Mouse (Mus musculus): ENCODE measurements around the gene Clca3a1.

DNA sequence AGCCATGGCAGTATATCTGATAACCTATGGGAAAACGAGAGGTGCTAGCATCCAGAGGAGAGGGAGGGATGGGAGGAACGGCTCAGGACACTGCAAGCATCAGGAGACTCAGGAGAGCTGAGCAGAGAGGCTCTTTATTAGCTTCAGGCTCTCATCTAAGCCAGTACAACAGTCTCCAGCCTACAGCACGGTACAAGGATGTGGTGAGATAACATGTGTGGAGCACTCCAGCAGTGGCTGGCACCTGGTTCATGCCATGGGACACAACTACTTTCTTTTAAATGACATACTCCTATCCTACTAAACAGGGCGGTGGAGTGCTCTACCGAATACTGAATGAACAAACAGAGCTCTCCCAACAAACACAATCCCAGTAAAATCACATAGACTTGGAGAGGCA lies 79.2 kb downstream of the Clca3a1 start:
- TF ChIP-seq CTCF (IDR thresholded peaks at IDR 0.05; ENCODE audit: low read depth) (no peak), EP300 (IDR thresholded peaks at IDR 0.05; ENCODE audit: low read depth) (no peak)

Measured in liver, embryonic 14.5 days (tissue).